Mouse (Mus musculus) lung, postnatal 0 days (tissue): ENCODE measurements at regions not wholly inside any gene's neighbourhood (a gene's known extent, or its start where the extent isn't known, plus 50 kb on each side); places are given as distances from the start of the nearest gene placed in this dataset.

Experiments used
- ATAC-seq: fragments of 200-750 bp; cut with Nextera tagmentation; 2 replicates; pipeline ENCODE4 v1.8.0; 2017; ENCODE audit warnings: moderate library complexity
- DNase-seq: peaks from one replicate; pipeline ENCODE4 v3.0.0-alpha.2; 2016; ENCODE audit warnings: low spot score
- H3K27ac ChIP-seq: fragments of 300-500 bp; sonication (generic); 2 replicates; pipeline ENCODE4 v1.5.1; 2014; ENCODE audit warnings: antibody characterized with exemption, mild to moderate bottlenecking, low read length, mixed read lengths
- H3K27me3 ChIP-seq: fragments of 300-500 bp; sonication (generic); replicated peaks from 2 replicates; pipeline ENCODE4 v1.6.1; 2014; ENCODE audit warnings: low read length, mixed read lengths; ENCODE audit not compliant: insufficient read depth
- H3K36me3 ChIP-seq: fragments of 300-500 bp; sonication (generic); 2 replicates; pipeline ENCODE4 v1.6.1; 2014; ENCODE audit warnings: low read length, mixed read lengths; ENCODE audit not compliant: insufficient read depth
- H3K4me1 ChIP-seq: fragments of 300-500 bp; sonication (generic); 2 replicates; pipeline ENCODE4 v1.6.1; 2014; ENCODE audit warnings: antibody characterized with exemption, low read depth, low read length, mixed read lengths; ENCODE audit not compliant: insufficient read depth
- H3K4me2 ChIP-seq: fragments of 300-500 bp; sonication (generic); replicated peaks from 2 replicates; pipeline ENCODE4 v1.6.1; 2014; ENCODE audit warnings: low read depth, mild to moderate bottlenecking, low read length, moderate library complexity, mixed read lengths
- H3K4me3 ChIP-seq: fragments of 300-500 bp; sonication (generic); 2 replicates; pipeline ENCODE4 v1.5.1; 2014; ENCODE audit warnings: low read depth, low read length
- H3K9ac ChIP-seq: fragments of 300-500 bp; sonication (generic); replicated peaks from 2 replicates; pipeline ENCODE4 v1.6.1; 2014; ENCODE audit warnings: low read depth, mild to moderate bottlenecking
- H3K9me3 ChIP-seq: fragments of 300-500 bp; sonication (generic); 2 replicates; pipeline ENCODE4 v1.6.1; 2016; ENCODE audit warnings: low read length, mixed read lengths
- CTCF ChIP-seq: IDR thresholded peaks from 2 replicates; pipeline ENCODE4 v1.5.1; 2016; ENCODE audit warnings: antibody characterized with exemption, mild to moderate bottlenecking
- EP300 ChIP-seq: IDR thresholded peaks from 2 replicates; pipeline ENCODE4 v1.6.1; 2016; ENCODE audit warnings: antibody characterized with exemption, mild to moderate bottlenecking, control low read depth
- WGBS: fragments of 180-500 bp; shearing (Covaris S2); extraction: QIAGEN DNeasy Blood & Tissue Kit; methylation state at CpG from one replicate; pipeline ENCODE4 v1.1.7; 2014; 5-methylcytosine and 5-hydroxymethylcytosine counted together

GRCm38 (mm10) chr3:144356103-144356947, 151.3 kb upstream of the Lmo4 start:
- TF ChIP-seq EP300 (no peak), CTCF (no peak)
- Histone ChIP-seq H3K4me2 (no peak overlapping the region), H3K27ac (no peak overlapping the region), H3K4me3 (no peak overlapping the region), H3K36me3 (no peaks in the 10 kb centered on the region), H3K4me1 (no peaks in the 10 kb centered on the region), H3K9ac (no peak overlapping the region), H3K27me3 (no peaks in the 10 kb centered on the region), H3K9me3 (no peaks in the 10 kb centered on the region)
- ATAC-seq (no peak), DNase-seq (no peak)
- 80% methylated on average over 17 of the region's 17 CpGs for WGBS

- ATAC-seq: no peak
- no peaks in the 10 kb centered on the region for H3K36me3 ChIP-seq
- H3K4me3 ChIP-seq: no peak overlapping the region
- 72% methylated on average over 4 of the region's 4 CpGs for WGBS
- H3K27ac ChIP-seq: no peak overlapping the region
- no peaks in the 10 kb centered on the region for H3K4me1 ChIP-seq
- H3K9me3 ChIP-seq: no peaks in the 10 kb centered on the region
- H3K27me3 ChIP-seq: no peaks in the 10 kb centered on the region
- no peak for TF ChIP-seq EP300
- TF ChIP-seq CTCF: no peak
- H3K9ac ChIP-seq: no peak overlapping the region
- H3K4me2 ChIP-seq: no peak overlapping the region
- peak; percentile 8 for DNase-seq
Observed at GRCm38 (mm10) chr3:144352559-144352958, 147.5 kb upstream of the Lmo4 start.

GRCm38 (mm10) chr3:144348431-144348830, 143.4 kb upstream of the Lmo4 start:
- no peaks in the 10 kb centered on the region for H3K9me3 ChIP-seq
- no peaks in the 10 kb centered on the region for H3K27me3 ChIP-seq
- ATAC-seq: 0 out of 2 replicates have a peak, but pooled peaks have one; percentile 38

DNA sequence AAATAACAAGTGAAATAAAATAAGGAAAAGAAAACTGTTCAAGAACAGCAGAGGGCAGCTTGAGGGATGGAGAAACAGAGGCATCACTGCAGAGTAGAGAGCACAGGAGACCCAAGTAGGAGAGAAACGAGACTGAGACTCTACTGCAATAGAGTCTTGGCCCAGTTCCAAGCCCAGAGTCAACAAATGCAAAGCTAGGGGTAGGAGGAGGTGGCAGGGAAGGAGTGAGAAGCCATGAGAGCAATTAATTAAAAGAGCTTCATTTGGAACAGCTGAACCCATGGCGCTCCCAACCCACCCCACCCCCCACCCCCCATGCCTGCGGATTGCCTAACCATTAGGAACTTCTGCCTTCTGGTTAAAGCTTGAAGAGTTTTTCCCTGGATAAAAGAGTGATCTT, 130.2 kb upstream of the Lmo4 start:
- no peak overlapping the region for H3K4me2 ChIP-seq
- no peaks in the 10 kb centered on the region for H3K9me3 ChIP-seq
- H3K27me3 ChIP-seq: no peaks in the 10 kb centered on the region
- no peak overlapping the region for H3K27ac ChIP-seq
- TF ChIP-seq EP300 (no peak), CTCF (no peak)
- H3K4me1 ChIP-seq: no peaks in the 10 kb centered on the region
- no peak overlapping the region for H3K9ac ChIP-seq
- ATAC-seq (no peak), DNase-seq (peak; percentile 15)
- WGBS: 32% methylated on average over 3 of the region's 3 CpGs
- no peak overlapping the region for H3K4me3 ChIP-seq
- no peaks in the 10 kb centered on the region for H3K36me3 ChIP-seq

More at GRCm38 (mm10) chr3:144348431-144348830, 143.4 kb upstream of the Lmo4 start:
- Histone ChIP-seq H3K36me3 (no peaks in the 10 kb centered on the region), H3K27ac (no peak overlapping the region), H3K4me3 (no peak overlapping the region), H3K4me2 (no peak overlapping the region), H3K4me1 (no peaks in the 10 kb centered on the region), H3K9ac (no peak overlapping the region)
- WGBS: 57% methylated on average over 9 of the region's 9 CpGs
- TF ChIP-seq EP300 (no peak), CTCF (no peak)
- peak; percentile 49 for DNase-seq

GRCm38 (mm10) chr3:144334201-144334600, 129.2 kb upstream of the Lmo4 start:
- H3K4me3 ChIP-seq: no peak overlapping the region
- H3K27me3 ChIP-seq: no peaks in the 10 kb centered on the region
- H3K27ac ChIP-seq: no peak overlapping the region
- H3K9ac ChIP-seq: no peak overlapping the region
- no peak for ATAC-seq
- TF ChIP-seq CTCF (no peak), EP300 (no peak)
- H3K9me3 ChIP-seq: no peaks in the 10 kb centered on the region
- H3K4me1 ChIP-seq: no peaks in the 10 kb centered on the region
- no peaks in the 10 kb centered on the region for H3K36me3 ChIP-seq
- WGBS: 67% methylated on average over 5 of the region's 5 CpGs
- no peak overlapping the region for H3K4me2 ChIP-seq
- DNase-seq: no peak

GRCm38 (mm10) chr3:144332353-144332752, 127.3 kb upstream of the Lmo4 start:
- H3K4me2 ChIP-seq: no peak overlapping the region
- TF ChIP-seq EP300 (no peak), CTCF (no peak)
- H3K4me1 ChIP-seq: no peaks in the 10 kb centered on the region
- no peak overlapping the region for H3K4me3 ChIP-seq
- H3K36me3 ChIP-seq: no peaks in the 10 kb centered on the region
- ATAC-seq: no peak
- H3K27me3 ChIP-seq: no peaks in the 10 kb centered on the region
- no peak for DNase-seq
- H3K27ac ChIP-seq: no peak overlapping the region
- no peak overlapping the region for H3K9ac ChIP-seq
- no peaks in the 10 kb centered on the region for H3K9me3 ChIP-seq
- 15% methylated on average over 5 of the region's 5 CpGs for WGBS
